Mouse (Mus musculus) stomach, embryonic 14.5 days (tissue): Measurements from ENCODE around the gene Mapk8ip3. TPM values are rescaled to one million over a fixed set of nuclear protein-coding genes. Genes with fewer than 3 reads are reported as not detected.

Experiments used
- ATAC-seq: fragments of 200-750 bp; cut with Nextera tagmentation; 2 replicates; pipeline ENCODE4 v1.8.0; 2017; ENCODE audit warnings: low read depth, moderate TSS enrichment; ENCODE audit not compliant: insufficient number of reproducible peaks, insufficient read depth, low FRiP score
- H3K27ac ChIP-seq: fragments of 300-500 bp; sonication (generic); 2 replicates; pipeline ENCODE4 v1.5.1; 2014; ENCODE audit warnings: mild to moderate bottlenecking, low read length, moderate library complexity, mixed read lengths
- H3K27me3 ChIP-seq: fragments of 300-500 bp; sonication (generic); 2 replicates; pipeline ENCODE4 v1.6.1; 2014; ENCODE audit warnings: low read length, control low read depth, mixed read lengths; ENCODE audit not compliant: control insufficient read depth, insufficient read depth
- H3K36me3 ChIP-seq: fragments of 300-500 bp; sonication (generic); 2 replicates; pipeline ENCODE4 v1.6.1; 2014; ENCODE audit warnings: mild to moderate bottlenecking, control low read depth, low read length, moderate library complexity, mixed read lengths; ENCODE audit not compliant: control insufficient read depth, insufficient read depth
- H3K4me1 ChIP-seq: fragments of 300-500 bp; sonication (generic); 2 replicates; pipeline ENCODE4 v1.6.1; 2014; ENCODE audit warnings: low read length, control low read depth, mixed read lengths; ENCODE audit not compliant: control insufficient read depth, insufficient read depth
- H3K4me2 ChIP-seq: fragments of 300-500 bp; sonication (generic); replicated peaks from 2 replicates; pipeline ENCODE4 v1.6.1; 2014; ENCODE audit warnings: low read depth, low read length, control low read depth
- H3K4me3 ChIP-seq: fragments of 300-500 bp; sonication (generic); 2 replicates; pipeline ENCODE4 v1.5.1; 2014; ENCODE audit warnings: low read depth, low read length, control low read depth
- H3K9ac ChIP-seq: fragments of 300-500 bp; sonication (generic); replicated peaks from 2 replicates; pipeline ENCODE4 v1.6.1; 2014; ENCODE audit warnings: low read depth, mild to moderate bottlenecking, control low read depth, low read length, moderate library complexity, mixed read lengths
- H3K9me3 ChIP-seq: fragments of 300-500 bp; sonication (generic); 2 replicates; pipeline ENCODE4 v1.6.1; 2016; ENCODE audit warnings: low read depth, low read length, control low read depth; ENCODE audit not compliant: control insufficient read depth
- WGBS: fragments of 180-500 bp; shearing (Covaris S2); extraction: QIAGEN DNeasy Blood & Tissue Kit; methylation state at CpG from one replicate; pipeline ENCODE4 v1.1.7; 2014; 5-methylcytosine and 5-hydroxymethylcytosine counted together
- polyA plus RNA-seq: library from polyadenylated mRNA; unstranded; fragments of >200 nt; fragmentation: Nextera tagmentation; extraction: Ambion mirVana; gene quantifications from 2 replicates; pipeline ENCODE4 v1.2.1, GENCODE M21; 2014

Mapk8ip3 gene
- polyA plus RNA-seq, 1 experiment from 2014 or later, result 42.9 TPM

DNA sequence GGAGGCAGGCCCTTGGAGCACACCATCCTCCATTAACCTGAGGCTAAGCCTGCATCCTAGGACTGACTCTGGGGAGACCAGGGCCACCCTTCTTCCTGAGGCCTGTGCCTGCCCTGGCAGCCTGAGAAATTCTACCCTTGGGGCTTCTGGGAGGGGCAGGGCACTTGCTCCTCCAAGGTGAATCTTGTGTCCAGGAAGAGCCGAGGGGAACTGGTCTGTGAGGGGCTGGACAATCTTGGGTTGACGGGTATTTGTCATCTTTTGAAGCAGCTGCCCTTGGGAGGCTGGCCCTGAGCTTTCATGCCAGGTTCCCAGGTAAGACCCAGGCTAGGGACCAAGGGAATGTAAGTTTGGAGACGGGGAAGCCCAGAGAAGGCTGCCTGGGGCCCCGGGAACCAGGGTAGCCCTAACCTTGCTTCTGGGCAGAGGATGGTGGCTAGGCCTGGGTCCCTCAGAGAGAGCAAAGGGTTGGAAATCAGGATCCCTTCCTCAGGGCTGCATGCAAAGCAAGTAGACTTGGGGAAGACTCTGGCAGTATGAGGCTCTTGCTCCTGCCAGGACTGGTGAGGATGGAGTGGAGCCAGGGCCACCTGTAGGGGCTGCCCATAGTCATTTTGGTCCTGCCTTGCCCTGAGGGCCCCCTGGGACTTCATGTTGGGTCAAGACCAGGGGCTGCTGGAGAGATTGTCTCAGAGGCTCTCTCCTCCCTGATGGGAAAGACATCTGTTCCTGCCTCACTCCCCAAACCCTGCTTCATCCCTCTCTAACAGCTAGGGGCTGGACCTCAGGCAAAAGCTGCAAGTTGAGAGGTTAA is 38.5 kb downstream of the Mapk8ip3 start:
- Histone ChIP-seq H3K9ac (0 out of 2 replicates have a peak overlapping the region, but pooled peaks have one; percentile 10), H3K4me3 (peak overlapping the region; percentile 91; the same call in 1 of the 2 replicates), H3K9me3 (no peaks in the 10 kb centered on the region), H3K27ac (no peak overlapping the region), H3K4me1 (peaks cover 15% of the 10 kb centered on the region), H3K36me3 (peaks cover 63% of the 10 kb centered on the region), H3K27me3 (no peaks in the 10 kb centered on the region), H3K4me2 (no peak overlapping the region)
- WGBS, result 80% methylated on average over 4 of the region's 4 CpGs
- no peak for ATAC-seq

GRCm38 (mm10) chr17:24897600-24897999 is 39.2 kb downstream of the Mapk8ip3 start:
- ATAC-seq, result no peak
- H3K4me2 ChIP-seq, result peak overlapping the region; percentile 99; the same call in 1 of the 2 replicates
- 70% methylated on average over 4 of the region's 4 CpGs for WGBS
- H3K4me3 ChIP-seq, result peak overlapping the region; percentile 91; the same call in 1 of the 2 replicates
- no peaks in the 10 kb centered on the region for H3K9me3 ChIP-seq
- H3K27ac ChIP-seq, result no peak overlapping the region
- H3K9ac ChIP-seq, result no peak overlapping the region
- peaks cover 62% of the 10 kb centered on the region for H3K36me3 ChIP-seq
- H3K4me1 ChIP-seq, result peaks cover 15% of the 10 kb centered on the region
- H3K27me3 ChIP-seq, result no peaks in the 10 kb centered on the region

GRCm38 (mm10) chr17:24896993-24897269 is 39.8 kb downstream of the Mapk8ip3 start:
- no peak for ATAC-seq
- no peak overlapping the region for H3K27ac ChIP-seq
- peaks cover 15% of the 10 kb centered on the region for H3K4me1 ChIP-seq
- H3K4me2 ChIP-seq, result peak overlapping the region; percentile 99
- H3K27me3 ChIP-seq, result no peaks in the 10 kb centered on the region
- 29% methylated on average over 11 of the region's 11 CpGs for WGBS
- peak overlapping the region; percentile 91 for H3K4me3 ChIP-seq
- H3K9ac ChIP-seq, result peak overlapping the region; percentile 71
- peaks cover 62% of the 10 kb centered on the region for H3K36me3 ChIP-seq
- H3K9me3 ChIP-seq, result no peaks in the 10 kb centered on the region

- peaks cover 60% of the 10 kb centered on the region for H3K36me3 ChIP-seq
- peak; percentile 80 for ATAC-seq
- H3K4me3 ChIP-seq, result peak within 1 kb of the TSS; percentile 91
- peaks cover 15% of the 10 kb centered on the region for H3K4me1 ChIP-seq
- under 1% methylated on average over 48 of the region's 50 CpGs for WGBS
- H3K4me2 ChIP-seq, result peak within 1 kb of the TSS; percentile 99
- H3K9me3 ChIP-seq, result no peaks in the 10 kb centered on the region
- H3K27me3 ChIP-seq, result no peaks in the 10 kb centered on the region
- peak within 1 kb of the TSS; percentile 78 for H3K27ac ChIP-seq
- H3K9ac ChIP-seq, result peak within 1 kb of the TSS; percentile 81
Observed at GRCm38 (mm10) chr17:24896241-24896992, 40.4 kb downstream of the Mapk8ip3 start, which contains the start of gene Nme3. TSS of gene Nme3 (plus strand) at chr17:24896500.

GRCm38 (mm10) chr17:24895571-24896240 is 41.1 kb downstream of the Mapk8ip3 start:
- H3K4me2 ChIP-seq, result peak overlapping the region; percentile 99
- WGBS, result 11% methylated on average over 23 of the region's 23 CpGs
- peak overlapping the region; percentile 91 for H3K4me3 ChIP-seq
- no peaks in the 10 kb centered on the region for H3K9me3 ChIP-seq
- peaks cover 60% of the 10 kb centered on the region for H3K36me3 ChIP-seq
- no peaks in the 10 kb centered on the region for H3K27me3 ChIP-seq
- peak overlapping the region; percentile 81 for H3K9ac ChIP-seq
- no peak for ATAC-seq
- H3K27ac ChIP-seq, result peak overlapping the region; percentile 78
- H3K4me1 ChIP-seq, result peaks cover 15% of the 10 kb centered on the region

DNA sequence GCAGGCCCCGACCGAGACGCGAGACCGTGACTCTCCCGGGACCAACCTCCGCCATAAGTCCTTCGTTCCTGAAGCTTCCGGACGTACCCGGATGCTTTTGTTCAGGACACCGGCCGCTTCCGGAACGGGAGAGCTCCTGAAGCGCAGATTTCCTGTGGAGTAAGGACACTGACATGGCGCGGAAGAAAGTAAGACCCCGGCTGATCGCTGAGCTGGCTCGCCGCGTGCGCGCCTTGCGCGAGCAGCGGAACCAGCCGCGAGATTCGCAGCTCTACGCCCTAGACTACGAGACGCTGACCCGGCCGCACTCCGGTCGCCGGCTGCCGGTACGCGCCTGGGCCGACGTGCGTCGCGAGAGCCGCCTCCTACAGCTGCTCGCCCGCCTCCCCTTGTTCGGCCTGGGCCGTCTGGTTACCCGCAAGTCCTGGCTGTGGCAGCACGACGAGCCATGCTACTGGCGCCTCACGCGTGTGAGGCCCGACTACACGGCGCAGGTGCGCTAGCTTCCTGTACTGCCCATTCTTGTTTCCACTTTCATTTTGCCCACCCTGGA is 41.7 kb downstream of the Mapk8ip3 start, which contains the start of the genes Eme2 and Mrps34:
TSS of gene Eme2 (minus strand) at position 93 of the 553 bp plus-strand sequence.
TSS of gene Mrps34 (plus strand) at position 122 of the 553 bp plus-strand sequence.
- WGBS, result under 1% methylated on average over 62 of the region's 62 CpGs
- H3K27me3 ChIP-seq, result no peaks in the 10 kb centered on the region
- H3K4me2 ChIP-seq, result peak within 1 kb of the TSS; percentile 99
- peaks cover 15% of the 10 kb centered on the region for H3K4me1 ChIP-seq
- peak within 1 kb of the TSS; percentile 81 for H3K9ac ChIP-seq
- ATAC-seq, result peak; percentile 60
- peaks cover 59% of the 10 kb centered on the region for H3K36me3 ChIP-seq
- no peaks in the 10 kb centered on the region for H3K9me3 ChIP-seq
- peak within 1 kb of the TSS; percentile 91 for H3K4me3 ChIP-seq
- H3K27ac ChIP-seq, result peak within 1 kb of the TSS; percentile 78

- Histone ChIP-seq H3K27me3 (no peaks in the 10 kb centered on the region), H3K27ac (peak overlapping the region; percentile 78; the same call in 1 of the 2 replicates), H3K4me2 (peak overlapping the region; percentile 99), H3K4me3 (peak overlapping the region; percentile 91), H3K36me3 (peaks cover 55% of the 10 kb centered on the region), H3K9me3 (no peaks in the 10 kb centered on the region), H3K4me1 (peaks cover 15% of the 10 kb centered on the region), H3K9ac (peak overlapping the region; percentile 81)
- WGBS, result 10% methylated on average over 31 of the region's 31 CpGs
- peak; percentile 6 for ATAC-seq
Observed at GRCm38 (mm10) chr17:24894061-24894994, 42.4 kb downstream of the Mapk8ip3 start.
